Mouse (Mus musculus): ENCODE data around the gene Htra1. TPM values are rescaled to one million over a fixed set of nuclear protein-coding genes. Genes with fewer than 3 reads are reported as not detected.

Gene Htra1
- total and polyA plus RNA-seq, 3 experiments: 85.7 to 117 (median 102) TPM

DNA sequence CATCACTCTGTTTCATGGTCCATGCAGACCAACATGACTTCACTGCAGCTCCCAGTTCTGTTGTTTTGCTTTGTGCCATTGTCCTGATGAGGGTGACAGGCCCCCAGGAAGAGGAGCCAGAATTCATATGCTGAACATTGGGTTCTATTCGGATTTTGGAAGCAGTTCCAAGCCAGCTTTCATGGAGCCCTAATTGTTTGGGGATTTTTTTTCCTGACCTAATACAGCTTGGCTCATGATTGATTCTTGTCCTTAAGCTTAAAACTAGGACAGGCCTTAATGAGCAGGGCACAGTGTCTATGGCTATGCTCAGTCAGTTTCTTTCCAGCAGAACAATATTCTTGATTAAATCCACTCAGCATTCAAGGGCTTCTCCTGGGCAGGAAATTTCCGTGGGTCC lies 17.7 kb upstream of the Htra1 start:
- intact Hi-C loops (cut with DNase I): loop anchor here (10.0 kb wide), 1 partner anchor 127 kb away; no protein-coding TSS in a partner anchor
- DNase-seq: no peak
- Histone ChIP-seq H3K27ac (no peak overlapping the region), H3K4me3 (no peak overlapping the region), H3K9ac (ENCODE audit: low read depth, low read length) (no peak overlapping the region), H3K27me3 (ENCODE audit: control insufficient read depth, insufficient read depth, low read length) (no peaks in the 10 kb centered on the region), H3K4me1 (ENCODE audit: control insufficient read depth, insufficient read depth, low read length) (peaks cover 3% of the 10 kb centered on the region; the same call in 1 of the 2 replicates), H3K79me2 (replicated peaks; ENCODE audit: control insufficient read depth, insufficient read depth, low read length) (no peaks in the 10 kb centered on the region), H3K36me3 (ENCODE audit: control insufficient read depth, insufficient read depth, low read length) (no peaks in the 10 kb centered on the region)
- TF ChIP-seq CTCF (IDR thresholded peaks at IDR 0.05) (no peak), POLR2A (IDR thresholded peaks at IDR 0.05; ENCODE audit: insufficient read depth, low read depth, low read length) (no peak), EP300 (IDR thresholded peaks at IDR 0.05; ENCODE audit: insufficient read depth, low read depth, low read length) (no peak)
- 70% methylated on average over 2 of the region's 2 CpGs for WGBS

DNA sequence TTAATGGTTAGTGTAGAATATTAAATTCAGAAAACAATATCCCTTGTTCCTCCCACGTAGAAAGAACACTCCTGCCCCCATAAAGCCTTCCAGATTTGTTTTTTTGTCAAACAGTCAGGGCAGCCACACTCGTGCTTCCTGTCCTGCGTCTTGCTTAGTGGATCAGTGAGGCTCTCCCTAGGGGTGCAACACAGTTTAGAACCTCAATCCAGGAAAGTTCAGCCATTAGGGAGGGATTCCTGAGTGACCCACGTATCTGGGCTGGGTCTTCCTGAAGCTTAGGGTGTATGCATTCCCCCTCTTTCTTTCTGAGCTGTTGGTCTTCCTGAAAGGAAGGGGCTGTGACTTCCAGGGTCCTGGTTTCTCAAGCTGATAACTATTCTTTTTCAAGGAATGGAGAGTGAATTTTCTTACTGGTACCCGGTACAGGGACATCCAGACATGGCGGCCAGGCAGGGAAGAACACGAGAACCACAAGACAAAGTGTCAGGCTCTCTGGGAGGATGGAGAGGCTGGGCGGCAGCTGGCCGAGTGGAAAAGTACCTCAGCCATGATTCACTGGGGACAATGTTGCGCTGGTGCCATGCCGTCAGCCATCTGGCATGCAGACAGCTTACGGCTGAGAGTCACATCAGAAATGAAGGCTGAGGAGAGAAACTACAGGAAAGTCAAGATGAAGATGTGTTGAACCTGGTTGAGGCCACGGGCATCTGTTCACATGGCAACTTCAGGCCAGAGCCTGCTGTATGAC lies 12.8 kb upstream of the Htra1 start:
- intact Hi-C loops (cut with DNase I): no loop called here
- H3K27ac ChIP-seq: peak overlapping the region; percentile 53
- no peak overlapping the region for H3K4me3 ChIP-seq
- H3K36me3 ChIP-seq (ENCODE audit: control insufficient read depth, insufficient read depth, low read length): no peaks in the 10 kb centered on the region
- no peaks in the 10 kb centered on the region for H3K79me2 ChIP-seq (replicated peaks; ENCODE audit: control insufficient read depth, insufficient read depth, low read length)
- 45% methylated on average over 13 of the region's 13 CpGs for WGBS
- no peaks in the 10 kb centered on the region for H3K27me3 ChIP-seq (ENCODE audit: control insufficient read depth, insufficient read depth, low read length)
- H3K9ac ChIP-seq (ENCODE audit: low read depth, low read length): no peak overlapping the region
- no peak for TF ChIP-seq EP300 (IDR thresholded peaks at IDR 0.05; ENCODE audit: insufficient read depth, low read depth, low read length)
- no peak for TF ChIP-seq CTCF (IDR thresholded peaks at IDR 0.05)
- H3K4me1 ChIP-seq (ENCODE audit: control insufficient read depth, insufficient read depth, low read length): peaks cover 5% of the 10 kb centered on the region; the same call in 1 of the 2 replicates
- DNase-seq: peak; percentile 49 to 52

DNA sequence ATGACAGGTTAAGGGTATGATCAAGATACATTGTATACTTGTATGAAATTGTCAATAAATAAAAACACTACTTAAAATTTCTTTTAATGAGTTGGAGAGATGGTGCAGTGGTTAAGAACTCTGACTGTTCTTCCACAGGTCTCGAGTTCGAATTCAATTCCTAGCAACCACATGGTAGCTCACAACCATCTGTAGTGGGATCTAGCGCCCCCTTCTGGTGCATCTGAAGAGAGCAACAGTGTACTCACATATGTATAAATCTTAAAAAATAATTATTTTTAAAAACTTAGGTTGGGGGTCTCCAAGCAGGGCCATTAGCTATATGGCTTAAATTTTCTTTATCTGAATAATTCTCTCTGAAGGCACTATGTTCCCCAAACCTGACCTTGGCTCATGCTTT lies 5.5 kb upstream of the Htra1 start:
- H3K4me1 ChIP-seq (ENCODE audit: control insufficient read depth, insufficient read depth, low read length): no peaks in the 10 kb centered on the region
- H3K27me3 ChIP-seq (ENCODE audit: control insufficient read depth, insufficient read depth, low read length): no peaks in the 10 kb centered on the region
- 70% methylated on average over 3 of the region's 3 CpGs for WGBS
- DNase-seq: no peak
- TF ChIP-seq EP300 (IDR thresholded peaks at IDR 0.05; ENCODE audit: insufficient read depth, low read depth, low read length) (no peak), CTCF (IDR thresholded peaks at IDR 0.05) (peak; percentile 57)
- H3K4me3 ChIP-seq: no peak overlapping the region
- no peak overlapping the region for H3K9ac ChIP-seq (ENCODE audit: low read depth, low read length)
- no peaks in the 10 kb centered on the region for H3K36me3 ChIP-seq (ENCODE audit: control insufficient read depth, insufficient read depth, low read length)
- intact Hi-C loops (cut with DNase I): no loop called here
- H3K79me2 ChIP-seq (replicated peaks; ENCODE audit: control insufficient read depth, insufficient read depth, low read length): no peaks in the 10 kb centered on the region
- no peak overlapping the region for H3K27ac ChIP-seq

DNA sequence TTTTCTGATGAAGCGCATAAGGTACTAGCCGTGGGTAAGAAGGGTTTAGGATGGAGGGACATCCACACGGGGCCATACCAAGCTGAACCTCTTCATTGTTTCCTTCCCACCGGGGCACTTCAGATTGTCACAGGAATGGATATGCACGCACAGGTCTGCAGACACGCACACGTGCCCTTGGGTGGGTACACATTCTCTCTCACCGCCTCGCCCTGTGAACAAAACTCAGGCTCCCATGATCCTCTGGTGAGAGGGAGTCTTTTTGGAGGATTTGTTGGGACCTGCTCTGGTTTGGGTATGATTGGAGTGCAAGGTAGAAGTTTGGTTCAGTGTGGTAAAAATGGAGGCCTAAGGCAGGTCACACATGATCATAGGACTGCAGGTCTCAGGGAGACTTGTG lies 3.0 kb upstream of the Htra1 start:
- 92% methylated on average over 9 of the region's 9 CpGs for WGBS
- Histone ChIP-seq H3K4me1 (ENCODE audit: control insufficient read depth, insufficient read depth, low read length) (no peaks in the 10 kb centered on the region), H3K27ac (no peak overlapping the region), H3K79me2 (replicated peaks; ENCODE audit: control insufficient read depth, insufficient read depth, low read length) (no peaks in the 10 kb centered on the region), H3K36me3 (ENCODE audit: control insufficient read depth, insufficient read depth, low read length) (no peaks in the 10 kb centered on the region), H3K27me3 (ENCODE audit: control insufficient read depth, insufficient read depth, low read length) (no peaks in the 10 kb centered on the region), H3K9ac (ENCODE audit: low read depth, low read length) (no peak overlapping the region), H3K4me3 (no peak overlapping the region)
- TF ChIP-seq CTCF (IDR thresholded peaks at IDR 0.05): no peak
- TF ChIP-seq POLR2A (IDR thresholded peaks at IDR 0.05; ENCODE audit: insufficient read depth, low read depth, low read length): no peak
- DNase-seq: no peak
- intact Hi-C loops (cut with DNase I): no loop called here

DNA sequence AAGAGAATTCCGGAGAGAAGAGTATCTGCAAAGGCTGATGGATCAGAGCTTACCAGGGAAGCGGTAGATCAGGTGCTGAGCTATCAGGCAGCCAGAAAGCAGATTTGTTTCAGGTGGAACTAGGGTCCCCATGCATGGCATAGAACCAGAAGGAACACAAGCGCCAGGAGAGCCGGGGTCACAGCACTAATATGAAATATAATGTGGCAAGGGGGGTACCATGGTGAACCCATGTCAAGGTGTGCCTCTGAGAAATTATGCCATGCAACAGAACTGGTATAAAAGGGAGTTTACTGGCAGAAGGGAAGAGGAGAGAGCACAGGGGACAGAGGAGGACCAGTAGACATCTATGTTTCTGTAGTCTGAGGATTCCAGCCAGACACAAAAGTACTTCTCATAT lies 1.3 kb upstream of the Htra1 start:
- Histone ChIP-seq H3K36me3 (ENCODE audit: control insufficient read depth, insufficient read depth, low read length) (no peaks in the 10 kb centered on the region), H3K4me1 (ENCODE audit: control insufficient read depth, insufficient read depth, low read length) (peaks cover 3% of the 10 kb centered on the region), H3K27me3 (ENCODE audit: control insufficient read depth, insufficient read depth, low read length) (no peaks in the 10 kb centered on the region), H3K9ac (ENCODE audit: low read depth, low read length) (no peak overlapping the region), H3K27ac (no peak overlapping the region), H3K79me2 (replicated peaks; ENCODE audit: control insufficient read depth, insufficient read depth, low read length) (no peaks in the 10 kb centered on the region), H3K4me3 (no peak overlapping the region)
- DNase-seq: no peak
- WGBS: 93% methylated on average over 4 of the region's 4 CpGs
- intact Hi-C loops (cut with DNase I): no loop called here
- no peak for TF ChIP-seq EP300 (IDR thresholded peaks at IDR 0.05; ENCODE audit: insufficient read depth, low read depth, low read length)
- no peak for TF ChIP-seq CTCF (IDR thresholded peaks at IDR 0.05)
- no peak for TF ChIP-seq POLR2A (IDR thresholded peaks at IDR 0.05; ENCODE audit: insufficient read depth, low read depth, low read length)

DNA sequence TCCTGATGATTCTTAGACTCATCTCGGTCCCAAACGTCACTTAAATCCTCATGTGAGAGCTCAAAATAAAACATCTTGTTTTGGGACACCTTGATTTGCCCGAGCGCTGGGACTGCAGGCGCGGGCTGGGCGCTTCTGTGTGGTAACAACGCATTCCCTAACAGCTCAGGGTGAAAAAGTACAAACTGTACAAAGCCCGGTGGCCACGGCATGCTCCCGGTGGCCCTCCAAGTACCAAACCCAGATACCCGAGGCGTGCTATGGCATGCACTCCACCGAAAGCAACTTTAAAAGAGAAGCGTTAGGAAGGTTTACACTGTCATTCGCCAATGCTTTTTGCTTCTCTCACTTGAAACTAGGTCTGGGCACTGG lies 504 bp upstream of the Htra1 start:
- Histone ChIP-seq H3K27me3 (ENCODE audit: control insufficient read depth, insufficient read depth, low read length) (no peaks in the 10 kb centered on the region), H3K9ac (ENCODE audit: low read depth, low read length) (peak overlapping the region; percentile 47), H3K79me2 (replicated peaks; ENCODE audit: control insufficient read depth, insufficient read depth, low read length) (no peaks in the 10 kb centered on the region), H3K4me1 (ENCODE audit: control insufficient read depth, insufficient read depth, low read length) (peaks cover 3% of the 10 kb centered on the region), H3K27ac (peak overlapping the region; percentile 85), H3K4me3 (peak overlapping the region; percentile 64), H3K36me3 (ENCODE audit: control insufficient read depth, insufficient read depth, low read length) (no peaks in the 10 kb centered on the region)
- intact Hi-C loops (cut with DNase I): no loop called here
- 12% methylated on average over 16 of the region's 16 CpGs for WGBS
- no peak for DNase-seq
- no peak; the same call in 1 of the 2 replicates for TF ChIP-seq POLR2A (IDR thresholded peaks at IDR 0.05; ENCODE audit: insufficient read depth, low read depth, low read length)
